In the genomic region with DNA sequence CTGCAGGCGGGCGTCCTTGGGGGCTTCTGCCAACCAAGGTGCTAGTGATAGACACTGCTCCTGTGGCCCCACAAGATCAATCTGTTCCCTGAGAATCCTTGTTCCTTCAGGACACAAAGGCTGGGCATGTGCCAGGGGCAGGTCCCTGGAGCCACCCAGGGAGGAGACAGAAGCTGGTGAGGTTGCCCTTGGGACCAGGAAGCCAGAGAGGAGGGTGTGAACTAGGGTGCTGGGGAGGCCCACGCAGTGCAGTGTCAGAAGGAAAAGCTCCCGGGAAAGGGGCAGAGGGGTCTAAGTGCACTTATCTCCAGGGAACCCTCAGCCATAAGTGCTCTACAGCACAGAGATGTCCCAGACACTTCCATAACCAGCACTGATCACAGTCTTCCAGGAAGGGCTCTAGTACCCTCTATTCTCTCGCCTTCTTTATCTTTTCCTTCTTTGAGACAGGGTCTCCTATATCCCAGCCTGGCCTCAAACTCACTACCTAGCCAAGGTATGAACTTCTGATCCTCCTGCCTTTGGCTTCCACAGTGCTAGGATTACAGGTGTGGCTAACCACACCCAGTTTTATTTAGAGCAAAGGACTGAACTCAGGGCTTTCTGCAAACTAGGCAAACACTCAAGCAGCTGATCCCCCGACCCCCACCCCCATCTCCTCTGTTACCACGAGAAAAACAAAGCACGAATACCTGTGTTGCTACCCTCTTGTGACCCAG, we compare ENCODE assay signal across 11 mouse cellular contexts.
DNase-seq lines count a peak whose midpoint lies in the region; ATAC-seq and TF ChIP-seq lines count a peak whose summit lies in the region.
"Had no signal": no experiment of that assay in that cellular context is flagged by ENCODE, and none has a peak within 500 bp of the region (broad histone marks: within the 10 kb centered on the region; RNA-seq: fewer than 3 reads in every experiment).

No protein-coding gene starts in this region.

- H3K4me3 ChIP-seq in heart, embryonic 11.5 days (ENCODE audit: low read depth, low read length), result no peak overlapping the region
- H3K4me3 ChIP-seq in limb, embryonic 12.5 days (replicated peaks), result no peak overlapping the region
- H3K4me3 ChIP-seq in stomach, postnatal 0 days (ENCODE audit: low read depth, low read length), result no peak overlapping the region

- no peak overlapping the region for H3K4me2 ChIP-seq in heart, embryonic 11.5 days
- no peak overlapping the region for H3K4me2 ChIP-seq in limb, embryonic 12.5 days
- no peak overlapping the region for H3K4me2 ChIP-seq in stomach, postnatal 0 days (replicated peaks; ENCODE audit: low read depth)

- no peak for DNase-seq in heart, postnatal 4 days
- peak; percentile 33 for DNase-seq in ovary, adult 18-20 months (ENCODE audit: low spot score)
- DNase-seq in ovary, postnatal 14 days (ENCODE audit: low spot score), result no peak
- DNase-seq in stomach, postnatal 0 days (ENCODE audit: low spot score), result peak; percentile 57
- no peak for DNase-seq in frontal cortex, postnatal 10 days (ENCODE audit: low spot score in 2 of 2)
- DNase-seq in layer of hippocampus, postnatal 36 days, result no peak
- DNase-seq: lung, postnatal 14 days; thymus, adult 18-20 months had no signal

- peak overlapping the region; percentile 12; the same call in 1 of the 2 replicates for H3K9ac ChIP-seq in heart, embryonic 11.5 days (ENCODE audit: low read depth, low read length)
- H3K9ac ChIP-seq in limb, embryonic 12.5 days (replicated peaks), result 0 out of 2 replicates have a peak overlapping the region, but pooled peaks have one; percentile 12
- H3K9ac ChIP-seq in stomach, postnatal 0 days (ENCODE audit: low read length), result no peak overlapping the region

- TF ChIP-seq CTCF in stomach, postnatal 0 days (IDR thresholded peaks at IDR 0.05; ENCODE audit: low read depth), result no peak

- 0 out of 2 replicates have a peak, but pooled peaks cover 8% of the 10 kb centered on the region for H3K36me3 ChIP-seq in heart, embryonic 11.5 days (ENCODE audit: control insufficient read depth, insufficient read depth, low read length)
- H3K36me3 ChIP-seq in limb, embryonic 12.5 days, result peaks cover 57% of the 10 kb centered on the region
- H3K36me3 ChIP-seq in stomach, postnatal 0 days (ENCODE audit: control insufficient read depth, insufficient read depth, low read length), result peaks cover 5% of the 10 kb centered on the region; the same call in 1 of the 2 replicates

- no peak; the same call in 1 of the 2 replicates for ATAC-seq in heart, embryonic 11.5 days (replicated peaks; ENCODE audit: insufficient number of reproducible peaks, low FRiP score, low TSS enrichment)
- ATAC-seq in limb, embryonic 12.5 days (ENCODE audit: insufficient number of reproducible peaks, insufficient read depth, low FRiP score, low TSS enrichment, low read depth), result no peak
- ATAC-seq in stomach, postnatal 0 days (ENCODE audit: low FRiP score, low TSS enrichment), result peak; percentile 53
- ATAC-seq: activated CD4-positive, CD25-positive, alpha-beta regulatory T cell, adult 4 months had no signal

- H3K27ac ChIP-seq in heart, embryonic 11.5 days (ENCODE audit: low read depth, low read length), result no peak overlapping the region
- peak overlapping the region; percentile 81 for H3K27ac ChIP-seq in limb, embryonic 12.5 days
- H3K27ac ChIP-seq in stomach, postnatal 0 days (replicated peaks), result peak overlapping the region; percentile 81

- 38% methylated on average over 8 of the region's 8 CpGs for WGBS in heart, embryonic 11.5 days (ENCODE audit: insufficient replicate concordance)
- WGBS in limb, embryonic 12.5 days, result 58% methylated on average over 8 of the region's 8 CpGs
- WGBS in stomach, postnatal 0 days, result 51% methylated on average over 8 of the region's 8 CpGs

- H3K27me3 ChIP-seq in heart, embryonic 11.5 days (ENCODE audit: control insufficient read depth, insufficient read depth, low read length), result no peaks in the 10 kb centered on the region
- H3K27me3 ChIP-seq in limb, embryonic 12.5 days, result no peaks in the 10 kb centered on the region
- H3K27me3 ChIP-seq in stomach, postnatal 0 days (ENCODE audit: control insufficient read depth, insufficient read depth, low read length), result no peaks in the 10 kb centered on the region

- no peaks in the 10 kb centered on the region for H3K9me3 ChIP-seq in heart, embryonic 11.5 days (replicated peaks; ENCODE audit: control insufficient read depth, low read length)
- H3K9me3 ChIP-seq in limb, embryonic 12.5 days, result no peaks in the 10 kb centered on the region
- H3K9me3 ChIP-seq in stomach, postnatal 0 days (ENCODE audit: control insufficient read depth, low read length), result no peaks in the 10 kb centered on the region

- peaks cover 19% of the 10 kb centered on the region for H3K4me1 ChIP-seq in heart, embryonic 11.5 days (ENCODE audit: control insufficient read depth, insufficient read depth, low read length)
- peaks cover 41% of the 10 kb centered on the region for H3K4me1 ChIP-seq in limb, embryonic 12.5 days (replicated peaks)
- H3K4me1 ChIP-seq in stomach, postnatal 0 days (replicated peaks; ENCODE audit: control insufficient read depth, insufficient read depth), result no peaks in the 10 kb centered on the region

- no peak for TF ChIP-seq EP300 in stomach, postnatal 0 days (optimal IDR thresholded peaks at IDR 0.05)

Comparison
In these comparisons a context has a peak if more than half of its experiments do, and no peak if none do; other contexts are left out.
1. DNase-seq: peak in ovary, adult 18-20 months (single experiment) and stomach, postnatal 0 days (single experiment); none in heart, postnatal 4 days (single experiment), ovary, postnatal 14 days (single experiment), frontal cortex, postnatal 10 days (0 of 2) and layer of hippocampus, postnatal 36 days (0 of 2).